In genomic region chr11:100859579-100860075, GRCm38 (mm10) we compare ENCODE assay signal across 8 mouse cellular contexts. TPM values are rescaled to one million over a fixed set of nuclear protein-coding genes. Genes with fewer than 3 reads are reported as not detected.
DNase-seq lines count a peak whose midpoint lies in the region; ATAC-seq and TF ChIP-seq lines count a peak whose summit lies in the region.

No protein-coding gene starts in this region.

- 50% methylated on average over 6 of the region's 6 CpGs for WGBS in heart, embryonic 12.5 days
- 56% methylated on average over 6 of the region's 6 CpGs for WGBS in forebrain, postnatal 0 days
- 52% methylated on average over 6 of the region's 6 CpGs for WGBS in macrophage (ENCODE audit: missing documents)

- peaks cover 62% of the 10 kb centered on the region for H3K27me3 ChIP-seq in heart, embryonic 12.5 days (replicated peaks)
- H3K27me3 ChIP-seq in forebrain, postnatal 0 days (ENCODE audit: insufficient read depth, low read length): peaks cover 59% of the 10 kb centered on the region

- peaks cover 8% of the 10 kb centered on the region; the same call in 1 of the 2 replicates for H3K79me2 ChIP-seq in macrophage (ENCODE audit: inconsistent target)

- H3K36me3 ChIP-seq in heart, embryonic 12.5 days: no peaks in the 10 kb centered on the region
- H3K36me3 ChIP-seq in forebrain, postnatal 0 days (ENCODE audit: insufficient read depth): no peaks in the 10 kb centered on the region
- peaks cover 21% of the 10 kb centered on the region for H3K36me3 ChIP-seq in macrophage (ENCODE audit: inconsistent target)

- DNase-seq in heart, postnatal 4 days: no peak
- peak; percentile 43 for DNase-seq in CD4-positive helper T cell, adult 2 months (ENCODE audit: low read depth, low spot score)
- DNase-seq in forebrain, postnatal 0 days: no peak
- DNase-seq in frontal cortex, adult 2 months (ENCODE audit: extremely low spot score in 1 of 2, low spot score in 1 of 2): no peak
- no peak for DNase-seq in cerebellum, postnatal 25 days

- peak overlapping the region; percentile 96 for H3K4me2 ChIP-seq in heart, embryonic 12.5 days
- peak overlapping the region; percentile 51; the same call in 1 of the 2 replicates for H3K4me2 ChIP-seq in forebrain, postnatal 0 days (ENCODE audit: low read depth)

- peak overlapping the region; percentile 74 for H3K4me3 ChIP-seq in heart, embryonic 12.5 days
- peak overlapping the region; percentile 35 for H3K4me3 ChIP-seq in forebrain, postnatal 0 days (ENCODE audit: low read depth, low read length)
- peak overlapping the region; percentile 30 for H3K4me3 ChIP-seq in macrophage (ENCODE audit: inconsistent target)

- ATAC-seq in heart, embryonic 12.5 days (ENCODE audit: insufficient number of reproducible peaks, low FRiP score): no peak
- ATAC-seq in forebrain, postnatal 0 days: no peak
- ATAC-seq in frontal cortex, adult (ENCODE audit: low TSS enrichment): no peak

- peaks cover 17% of the 10 kb centered on the region for H3K4me1 ChIP-seq in heart, embryonic 12.5 days (replicated peaks)
- no peaks in the 10 kb centered on the region for H3K4me1 ChIP-seq in forebrain, postnatal 0 days (ENCODE audit: insufficient read depth)

- peak overlapping the region; percentile 83; the same call in 1 of the 2 replicates for H3K9ac ChIP-seq in heart, embryonic 12.5 days
- H3K9ac ChIP-seq in forebrain, postnatal 0 days: no peak overlapping the region

- no peak for TF ChIP-seq CTCF in forebrain, postnatal 0 days (IDR thresholded peaks at IDR 0.05; ENCODE audit: low read depth)

- no peaks in the 10 kb centered on the region for H3K9me3 ChIP-seq in heart, embryonic 12.5 days (replicated peaks)
- H3K9me3 ChIP-seq in forebrain, postnatal 0 days (ENCODE audit: low read length): no peaks in the 10 kb centered on the region

- H3K27ac ChIP-seq in heart, embryonic 12.5 days (ENCODE audit: poor library complexity, severe bottlenecking): no peak overlapping the region
- no peak overlapping the region for H3K27ac ChIP-seq in forebrain, postnatal 0 days (ENCODE audit: low read depth, low read length)
- H3K27ac ChIP-seq in macrophage: peak overlapping the region; percentile 24; the same call in 1 of the 2 replicates

RNA-seq across cellular contexts. Expression of gene Stat5a, which starts 0.5 kb away (rescaled TPM):
- polyA plus RNA-seq in heart, embryonic 12.5 days (2016; fragmentation: Nextera tagmentation; extraction: Ambion mirVana): 6.6 and 8.3 TPM in 2 replicates
- 10 to 100 TPM; 15.7 to 17.4 TPM for total RNA-seq in heart, postnatal 4 days (2021)
- 2.0 and 2.6 TPM in 2 replicates for total RNA-seq in forebrain, postnatal 0 days (2014; rRNA removed)
- 1.1 and 1.6 TPM in 2 replicates for polyA plus RNA-seq in forebrain, postnatal 0 days (2015; fragmentation: Nextera tagmentation; extraction: Ambion mirVana)
- total RNA-seq in macrophage (2018; cell fraction: chromatin; rRNA removed): 1,000 to 10,000 TPM in 2 of 26 experiments, 100 to 1,000 TPM in 7, 10 to 100 TPM in 17; 28.9 to 1,361 (median 47.6) TPM
- 100 to 1,000 TPM in 1 of 26 experiments, 10 to 100 TPM in 25; 12.5 to 173 (median 17.3) TPM for total RNA-seq in macrophage (2018; cell fraction: cytosol; rRNA removed)
- total RNA-seq in macrophage (2018; cell fraction: nucleus; rRNA removed): 1,000 to 10,000 TPM in 1 of 26 experiments, 100 to 1,000 TPM in 6, 10 to 100 TPM in 19; 14.8 to 1,212 (median 34.7) TPM
- 10.0 to 16.3 TPM (median 11.7 TPM) in 3 replicates for polyA plus RNA-seq in macrophage (2018)
- 3.4 and 3.7 TPM in 2 replicates for polyA plus RNA-seq in frontal cortex, adult 2 months (2012; rRNA removed)

RNA-seq across cellular contexts. Expression of gene Stat5b, which starts 9.1 kb away (rescaled TPM):
- 35.0 and 35.3 TPM in 2 replicates for polyA plus RNA-seq in heart, embryonic 12.5 days (2016; fragmentation: Nextera tagmentation; extraction: Ambion mirVana)
- 10 to 100 TPM; 45.4 to 52.4 TPM for total RNA-seq in heart, postnatal 4 days (2021)
- total RNA-seq in forebrain, postnatal 0 days (2014; rRNA removed): 17.8 and 22.6 TPM in 2 replicates
- 4.9 and 8.8 TPM in 2 replicates for polyA plus RNA-seq in forebrain, postnatal 0 days (2015; fragmentation: Nextera tagmentation; extraction: Ambion mirVana)
- 100 to 1,000 TPM in 1 of 26 experiments, 10 to 100 TPM in 23, 1 to 10 TPM in 2; 8.0 to 116 (median 45.6) TPM for total RNA-seq in macrophage (2018; cell fraction: chromatin; rRNA removed)
- 10 to 100 TPM; 22.3 to 36.6 (median 31.5) TPM for total RNA-seq in macrophage (2018; cell fraction: cytosol; rRNA removed)
- total RNA-seq in macrophage (2018; cell fraction: nucleus; rRNA removed): 100 to 1,000 TPM in 1 of 26 experiments, 10 to 100 TPM in 25; 16.1 to 112 (median 42.3) TPM
- polyA plus RNA-seq in macrophage (2018): 16.7 to 27.2 TPM (median 18.9 TPM) in 3 replicates
- polyA plus RNA-seq in frontal cortex, adult 2 months (2012; rRNA removed): 28.7 and 29.6 TPM in 2 replicates
